Mouse (Mus musculus) kidney, adult 11 months (tissue): Measurements from ENCODE around the gene Msn.

ENCODE experiments used
- DNase-seq: peaks from one replicate; pipeline ENCODE4 v3.0.0; 2022

Msn gene

DNA sequence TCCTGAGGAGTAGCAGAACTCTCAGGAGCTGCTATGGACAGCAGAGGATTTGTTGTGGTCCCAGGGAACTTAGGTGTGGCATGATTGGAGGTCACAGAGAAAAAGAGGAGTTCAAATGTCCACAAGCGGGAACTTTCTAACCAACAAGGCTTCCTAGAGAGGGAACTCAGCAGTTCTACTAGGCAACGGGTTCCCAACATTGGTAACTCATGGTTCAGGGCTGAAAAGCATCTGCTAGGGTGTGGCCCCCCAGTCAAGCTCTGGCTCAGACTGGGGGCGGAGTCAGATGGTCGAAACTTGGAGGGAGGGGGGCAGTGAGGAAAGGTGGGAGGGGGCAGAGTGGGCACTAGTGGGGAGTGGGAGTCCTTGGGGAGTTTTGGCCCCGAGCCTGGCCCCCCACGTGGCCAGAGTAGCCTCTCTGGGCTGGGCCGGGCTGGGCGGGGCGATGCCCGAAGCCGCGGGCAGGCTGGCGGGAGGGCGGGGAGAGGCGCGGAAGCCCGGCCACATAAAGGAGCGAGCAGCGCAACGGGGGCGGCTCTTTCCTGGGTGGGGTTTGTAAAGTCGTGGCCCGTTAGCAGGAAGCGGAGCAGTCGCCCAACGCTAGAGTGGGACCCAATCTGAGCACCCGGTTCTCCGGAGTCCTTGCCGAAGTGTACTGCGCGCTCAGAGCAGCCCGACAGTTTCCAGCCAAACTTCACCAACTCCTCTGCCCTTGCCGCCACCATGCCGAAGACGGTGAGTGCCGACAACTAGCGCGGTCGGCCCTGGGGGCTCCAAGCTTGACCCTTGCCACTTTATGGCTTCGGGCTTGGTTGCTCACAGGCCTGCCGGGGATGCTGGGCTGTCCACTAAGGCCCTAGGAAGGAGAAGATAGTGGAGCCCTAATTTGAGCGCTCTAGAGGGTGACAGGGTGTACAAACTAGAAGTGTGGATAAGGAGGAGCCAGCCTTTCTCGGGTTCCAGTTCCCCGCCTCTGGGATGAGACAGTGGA, at the start of gene Msn:
Gene Msn, plus strand, starts transcription at position 534 of the 991 bp plus-strand sequence.
- peak; percentile 59 for DNase-seq

DNA sequence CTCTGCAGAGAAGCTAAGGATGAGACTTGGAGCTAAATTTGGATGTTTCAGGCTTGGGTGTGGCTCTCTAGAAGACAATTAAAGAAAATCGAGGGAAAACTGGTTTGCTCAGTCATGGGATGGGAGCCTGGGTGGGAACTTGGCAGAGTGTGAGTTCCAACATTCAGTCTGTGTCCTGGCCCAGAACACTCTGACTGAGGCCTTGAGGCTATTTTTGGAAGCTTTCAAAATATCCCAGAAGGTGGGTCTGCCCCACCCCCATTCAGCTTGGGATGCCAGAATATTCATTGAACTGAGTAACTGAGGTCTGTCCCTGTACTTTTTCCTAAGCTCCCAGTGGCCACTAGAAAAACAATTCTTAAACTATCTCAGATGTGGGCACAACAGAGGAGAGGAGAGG, 43.0 kb upstream of the Msn start:
- DNase-seq, result peak; percentile 33

DNA sequence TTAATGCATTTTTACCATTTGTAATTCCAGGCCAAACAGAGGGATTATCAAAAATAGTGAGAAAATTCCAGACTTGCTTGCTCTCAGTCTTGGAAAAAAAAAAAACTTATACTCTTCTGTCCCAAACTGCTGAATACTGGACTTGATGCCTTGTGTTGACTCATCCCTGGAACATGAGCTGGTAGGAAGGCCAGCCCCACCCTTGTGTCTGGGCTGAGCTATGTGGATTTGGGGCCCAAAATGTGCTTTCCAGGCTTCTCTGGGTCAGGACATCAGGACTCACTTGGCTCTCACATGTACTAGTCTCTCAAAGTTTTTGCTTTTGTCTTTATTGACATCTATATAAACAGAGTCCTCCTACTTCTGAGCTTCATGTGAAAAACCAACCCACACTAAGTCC, 18.1 kb upstream of the Msn start:
- no peak for DNase-seq

DNA sequence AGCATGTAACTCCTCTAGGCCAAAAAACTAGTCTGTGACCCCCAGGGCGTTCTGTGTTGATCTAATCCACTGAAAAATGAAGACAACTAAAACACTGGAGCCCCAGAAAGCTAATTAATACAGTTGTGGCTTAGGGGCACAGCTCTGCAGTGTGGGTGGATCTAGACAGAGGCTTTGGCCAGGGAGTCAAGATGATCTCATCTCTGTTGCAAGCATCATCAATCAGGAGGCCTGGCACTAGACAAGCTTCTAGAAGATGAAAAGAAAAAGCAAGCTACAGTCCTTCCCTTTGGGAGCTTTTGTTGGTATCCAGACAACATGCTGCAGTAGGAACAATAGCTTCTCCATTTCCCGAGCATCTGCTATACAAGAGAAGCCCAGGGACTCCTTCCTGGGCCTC, 9.6 kb upstream of the Msn start:
- no peak for DNase-seq

DNA sequence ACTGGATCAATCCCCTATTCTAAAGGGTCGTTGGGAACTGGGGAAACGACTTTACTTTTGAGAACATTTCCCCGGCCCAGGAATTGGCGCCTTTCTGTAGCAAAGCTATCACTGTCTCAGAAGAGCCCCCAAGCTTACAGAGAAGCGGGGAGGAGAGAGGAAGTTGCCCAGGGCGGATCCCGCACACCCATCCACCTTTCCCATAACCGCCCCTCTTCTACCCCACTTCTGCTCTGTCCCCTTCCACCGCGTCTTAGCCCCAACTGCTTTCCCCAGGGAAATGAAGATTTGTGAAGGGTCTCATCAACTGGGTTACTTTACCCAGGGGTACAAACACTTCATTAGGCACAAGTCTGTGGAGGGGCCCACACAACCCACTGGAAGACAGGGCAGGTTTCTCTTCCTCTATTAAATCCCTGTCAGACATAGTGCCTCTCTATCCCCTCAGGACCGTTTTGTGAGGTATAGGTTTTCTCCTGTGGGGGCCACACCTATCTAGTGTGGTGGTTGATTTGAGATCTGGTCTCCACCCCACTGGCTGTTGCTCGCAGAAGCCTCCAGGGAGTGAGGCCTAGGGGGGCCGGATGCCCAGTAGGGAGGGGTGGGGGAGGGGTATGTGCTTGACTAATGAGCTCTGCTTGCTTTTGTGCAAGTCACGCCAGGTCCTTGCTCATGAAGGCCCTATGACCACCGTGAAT, 820 bp downstream of the Msn start:
- DNase-seq, result peak; percentile 27

DNA sequence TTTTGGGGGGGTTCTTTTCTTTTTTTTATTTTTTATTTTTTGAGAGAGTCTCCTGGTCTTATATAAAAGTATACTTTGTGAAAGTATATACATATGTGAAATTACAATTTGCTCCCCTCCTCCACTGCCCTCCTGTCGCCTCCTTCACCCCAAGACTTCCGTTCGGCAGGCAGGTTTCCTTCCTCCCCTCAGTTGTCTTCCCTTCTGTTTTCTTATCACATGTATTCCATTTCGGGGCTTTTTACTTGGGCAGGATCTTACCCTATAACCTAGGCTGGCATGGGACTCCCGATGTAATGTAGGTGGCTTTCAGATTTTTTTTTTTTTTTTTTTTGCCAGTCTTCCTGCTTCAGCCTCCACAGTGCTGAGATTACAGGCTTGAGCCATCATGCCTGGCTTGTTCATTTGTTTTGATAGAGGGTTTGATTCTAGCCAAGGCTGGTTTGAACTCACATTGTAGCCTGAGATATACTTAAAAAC, 1.7 kb downstream of the Msn start:
- no peak for DNase-seq

DNA sequence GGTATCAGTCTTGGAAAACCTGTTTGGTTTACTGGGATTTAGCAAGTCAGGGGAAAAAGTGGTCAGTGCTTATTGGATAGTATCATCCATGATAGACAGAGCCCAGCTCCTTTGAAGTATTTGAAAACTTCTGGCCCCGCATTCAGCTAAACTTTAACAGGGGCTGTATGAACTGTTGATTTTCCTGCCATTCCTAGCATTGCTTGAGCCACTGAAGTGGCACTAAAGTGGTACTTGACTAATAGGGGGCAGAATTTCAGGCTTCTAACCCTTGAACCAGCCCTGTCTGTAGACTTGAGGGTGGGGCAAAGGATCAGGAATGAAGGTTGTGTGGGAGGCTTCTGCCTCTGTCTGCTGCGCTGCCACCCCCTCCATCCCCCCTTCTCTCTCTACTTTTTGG, 3.2 kb downstream of the Msn start:
- peak; percentile 65 for DNase-seq

DNA sequence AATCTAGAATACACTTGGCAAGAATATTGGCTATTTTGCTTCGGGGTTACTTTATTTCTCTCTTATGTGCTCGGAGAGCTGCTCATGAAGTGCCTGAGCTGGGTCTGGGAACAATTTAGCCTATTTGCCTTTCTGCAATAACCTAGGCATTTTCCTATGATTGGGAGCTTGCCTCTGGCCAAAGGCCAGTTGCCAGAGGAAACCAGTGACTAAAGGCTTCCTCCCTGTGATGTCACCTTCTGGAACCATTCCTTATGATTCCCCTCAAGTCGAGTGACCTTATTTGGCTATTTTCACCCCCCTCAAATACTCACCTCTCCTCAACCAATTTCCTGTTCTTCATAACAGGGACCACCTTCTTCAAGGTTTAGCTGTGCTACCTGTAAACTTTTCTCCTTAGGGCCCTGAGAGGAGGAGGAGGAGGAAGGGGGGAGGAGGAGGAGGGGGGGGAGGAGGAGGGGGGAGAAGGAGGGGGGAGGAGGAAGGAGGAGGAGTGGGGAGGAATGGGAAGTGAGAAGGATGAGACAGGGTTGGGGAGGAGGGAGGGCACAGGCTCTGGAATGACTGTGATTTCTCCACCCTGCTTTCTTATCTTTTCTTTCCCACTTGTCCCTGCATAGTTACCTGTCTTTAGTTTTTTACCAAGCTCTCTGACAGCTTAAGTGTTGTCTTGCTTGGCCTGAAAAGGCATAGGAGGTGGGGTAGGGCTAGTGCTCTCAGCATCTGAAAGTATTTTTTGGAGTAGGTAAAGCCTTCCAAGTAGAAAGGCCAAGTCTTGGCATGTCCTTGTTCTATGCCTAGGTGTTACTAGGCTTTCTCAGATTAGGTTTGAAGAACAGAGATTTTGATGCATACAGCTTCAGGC, 11.8 kb downstream of the Msn start:
- DNase-seq, result peak; percentile 52

DNA sequence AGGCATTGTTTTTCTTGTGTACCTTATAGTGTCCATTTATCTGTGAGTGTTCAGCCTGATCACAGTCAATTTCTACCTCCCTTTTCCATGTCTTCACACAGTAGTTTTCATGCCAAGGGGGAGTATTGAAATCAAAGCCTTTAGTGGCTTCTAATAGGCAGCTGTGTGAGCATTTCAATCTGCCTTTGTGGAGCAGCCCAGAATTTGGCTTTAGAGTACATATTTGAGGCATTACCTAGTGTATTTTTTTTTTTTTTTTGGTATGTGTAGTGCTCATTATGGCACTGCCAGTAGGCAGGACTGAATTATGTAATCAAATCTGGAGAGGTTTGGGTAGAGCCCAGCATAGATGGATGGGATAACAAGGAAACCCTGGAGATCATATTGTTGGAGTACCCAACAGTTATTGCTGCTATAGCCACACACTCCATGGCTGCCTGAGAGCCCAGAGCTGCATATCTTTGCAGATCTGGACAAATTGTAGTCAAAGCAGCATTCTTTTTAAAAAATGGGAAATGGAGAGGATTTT, 17.3 kb downstream of the Msn start:
- DNase-seq, result no peak

DNA sequence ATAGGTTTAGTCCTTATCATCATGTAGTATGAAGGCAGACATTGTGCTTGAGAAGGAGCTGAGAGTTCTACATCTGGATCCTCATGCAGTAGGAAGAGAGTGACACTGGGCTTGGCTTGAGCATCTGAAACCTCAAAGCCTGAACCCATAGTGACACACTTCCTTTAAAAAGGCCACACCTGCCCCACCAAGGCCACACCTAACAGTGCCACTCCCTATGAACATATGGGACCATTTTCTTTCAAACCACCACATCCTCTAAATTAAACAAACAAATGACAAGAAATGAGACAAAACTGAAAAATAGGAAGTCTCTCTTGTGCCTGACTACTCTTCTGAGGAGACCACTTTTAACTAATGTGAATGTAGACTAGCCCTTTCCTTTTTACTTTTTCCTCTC, 19.7 kb downstream of the Msn start:
- no peak for DNase-seq

DNA sequence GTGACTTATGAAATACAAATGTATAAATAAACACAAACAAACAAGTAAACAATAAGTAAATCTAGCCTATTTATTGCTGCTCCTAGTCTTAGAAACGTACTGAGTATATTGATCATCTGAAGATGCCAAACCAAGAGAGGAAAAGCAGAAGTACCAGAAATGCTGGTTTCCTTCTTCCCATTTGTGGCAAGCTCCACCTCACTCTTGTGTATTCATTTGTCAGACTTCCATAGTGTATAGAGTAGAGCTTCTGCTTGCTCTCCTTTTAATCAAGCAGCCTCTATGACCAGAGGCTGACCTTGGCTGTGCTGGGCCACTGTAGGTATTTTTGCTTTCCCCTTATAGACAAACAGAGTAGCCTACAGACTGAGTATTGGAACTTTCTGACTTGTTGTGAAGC, 21.5 kb downstream of the Msn start:
- no peak for DNase-seq

DNA sequence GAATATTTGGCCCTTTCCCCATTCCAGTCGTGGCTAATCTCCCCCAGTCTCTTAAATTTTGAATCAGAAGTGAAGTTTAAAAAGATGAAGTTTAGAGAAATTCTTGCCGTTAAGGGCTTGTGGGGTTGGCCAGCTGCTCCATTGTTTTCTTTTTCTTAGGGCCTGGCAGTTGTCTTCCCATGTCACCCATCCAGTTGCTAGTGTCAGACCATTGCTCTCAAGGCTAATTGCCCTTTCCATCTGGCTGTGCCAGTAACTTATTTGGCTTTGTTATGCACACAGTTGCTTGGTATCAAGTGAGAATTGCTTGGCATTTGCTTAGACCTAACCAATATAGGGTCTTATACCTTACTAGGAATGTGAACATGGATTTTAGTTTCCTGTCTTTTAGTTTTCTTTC, 24.2 kb downstream of the Msn start:
- DNase-seq, result no peak

DNA sequence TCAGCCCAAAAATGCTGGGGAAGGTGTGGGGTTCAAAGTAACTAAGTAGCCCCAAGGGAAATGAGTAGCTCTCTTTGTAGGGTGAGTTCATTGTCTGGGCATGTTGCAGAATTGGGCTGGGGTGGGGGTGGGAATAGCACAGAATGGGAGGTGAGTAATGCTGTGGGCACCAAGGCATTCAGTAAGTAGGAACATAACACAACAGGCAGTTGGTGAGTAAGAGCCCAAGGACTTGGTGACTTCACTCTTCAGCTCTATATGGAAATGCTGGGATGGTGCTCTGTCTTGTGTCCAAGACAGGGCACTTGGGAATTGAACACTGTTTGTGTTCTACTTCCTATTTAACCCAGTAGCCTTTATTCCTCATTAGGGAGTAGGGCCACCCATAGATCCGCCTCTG, 26.1 kb downstream of the Msn start:
- DNase-seq, result no peak

DNA sequence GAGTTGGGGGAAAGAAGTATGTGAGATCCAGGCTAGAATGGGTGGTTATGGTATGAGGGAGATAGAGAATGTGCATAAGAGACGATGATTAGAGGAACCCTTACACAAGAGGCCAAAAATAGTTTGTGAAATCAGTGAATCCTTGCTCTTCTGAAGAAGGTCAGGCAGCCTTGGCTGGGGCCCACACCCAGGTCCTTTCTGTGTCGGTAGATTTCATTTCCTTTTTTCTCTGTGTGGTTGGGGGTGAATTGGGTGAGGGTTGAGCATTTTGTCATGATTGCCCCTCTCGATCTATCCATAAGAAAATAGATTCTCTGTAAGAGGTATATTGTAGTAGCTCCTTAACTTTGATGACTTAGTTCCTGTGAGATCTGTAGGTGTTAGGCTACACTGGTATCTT, 31.0 kb downstream of the Msn start:
- DNase-seq, result no peak

DNA sequence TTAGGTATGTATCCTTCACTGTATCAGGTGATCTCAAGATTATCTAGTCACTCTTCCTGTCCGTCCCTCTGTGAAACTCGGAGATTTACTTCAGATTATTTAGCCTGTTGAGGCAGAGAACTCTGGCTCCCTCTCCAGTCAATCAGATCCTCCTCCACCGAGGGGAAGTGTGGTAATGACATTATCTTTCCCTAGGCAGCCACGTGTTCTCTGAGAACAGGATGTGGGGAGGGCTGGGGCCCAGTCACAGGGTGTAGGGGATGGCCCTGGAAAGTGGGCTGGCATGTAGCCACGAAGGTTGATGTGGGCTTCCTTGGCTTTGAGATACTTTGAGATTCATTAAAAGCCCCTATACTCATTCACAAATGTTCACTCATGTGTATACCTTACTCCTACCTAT, 34.3 kb downstream of the Msn start:
- peak; percentile 43 for DNase-seq

DNA sequence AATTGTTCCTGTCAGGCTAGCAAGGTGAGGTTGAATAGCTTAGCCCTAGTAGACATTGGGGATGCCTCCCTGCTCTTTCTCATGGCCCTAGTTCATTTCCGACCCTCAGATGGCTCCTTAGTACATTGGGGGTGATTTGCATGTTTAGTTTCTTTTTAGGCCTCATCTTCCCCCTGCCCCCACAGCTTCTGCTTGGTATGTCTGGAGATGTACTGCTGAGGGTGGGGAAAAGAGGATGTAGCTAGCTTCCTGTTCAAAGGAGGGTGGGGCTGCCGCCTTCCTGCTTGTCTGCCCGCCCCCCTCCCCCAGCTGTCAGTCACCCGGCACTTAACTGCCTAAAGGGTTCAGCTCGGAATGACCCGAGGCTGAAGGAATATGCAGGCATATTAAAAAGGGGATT, 34.8 kb downstream of the Msn start:
- peak; percentile 34 for DNase-seq

DNA sequence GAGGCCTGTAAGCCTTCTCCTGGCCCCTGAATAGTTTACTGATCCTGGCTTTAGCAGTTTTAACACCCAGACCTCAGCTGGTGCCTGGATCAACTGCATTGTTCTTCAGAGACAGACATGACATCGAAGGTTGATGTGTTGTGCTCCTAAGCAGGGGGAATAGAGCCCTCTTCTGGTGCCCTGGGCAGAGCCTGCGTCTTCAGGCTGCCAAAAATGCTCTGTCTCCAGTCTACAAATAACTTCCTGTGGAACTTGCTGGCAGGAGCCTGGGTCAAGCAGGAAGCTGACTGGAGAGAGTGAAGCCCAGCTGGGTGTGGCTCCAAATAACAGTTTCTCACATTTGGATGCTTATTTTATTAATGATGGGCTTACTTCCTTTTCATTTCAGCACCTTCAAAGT, 37.4 kb downstream of the Msn start:
- peak; percentile 65 for DNase-seq

DNA sequence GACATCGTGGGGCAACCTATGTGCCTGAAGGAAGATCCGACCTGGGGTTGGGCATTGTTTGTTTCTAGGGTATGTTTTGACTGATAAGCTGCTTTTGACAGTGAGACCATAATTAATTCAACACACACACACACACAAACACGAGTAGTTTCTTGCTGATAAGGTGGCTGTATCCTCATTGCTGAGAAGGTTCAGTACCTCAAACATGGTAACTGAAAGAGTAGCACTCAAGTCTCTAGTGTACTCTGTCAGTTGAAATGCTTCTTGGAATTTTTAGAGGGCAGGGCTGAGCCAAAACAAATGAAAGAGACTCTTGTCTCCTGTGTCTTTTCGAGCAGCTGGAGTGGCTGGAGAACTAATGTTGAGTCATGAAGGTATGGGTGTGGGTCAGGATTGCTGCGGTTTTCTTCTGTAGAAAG, 38.4 kb downstream of the Msn start:
- DNase-seq, result no peak

DNA sequence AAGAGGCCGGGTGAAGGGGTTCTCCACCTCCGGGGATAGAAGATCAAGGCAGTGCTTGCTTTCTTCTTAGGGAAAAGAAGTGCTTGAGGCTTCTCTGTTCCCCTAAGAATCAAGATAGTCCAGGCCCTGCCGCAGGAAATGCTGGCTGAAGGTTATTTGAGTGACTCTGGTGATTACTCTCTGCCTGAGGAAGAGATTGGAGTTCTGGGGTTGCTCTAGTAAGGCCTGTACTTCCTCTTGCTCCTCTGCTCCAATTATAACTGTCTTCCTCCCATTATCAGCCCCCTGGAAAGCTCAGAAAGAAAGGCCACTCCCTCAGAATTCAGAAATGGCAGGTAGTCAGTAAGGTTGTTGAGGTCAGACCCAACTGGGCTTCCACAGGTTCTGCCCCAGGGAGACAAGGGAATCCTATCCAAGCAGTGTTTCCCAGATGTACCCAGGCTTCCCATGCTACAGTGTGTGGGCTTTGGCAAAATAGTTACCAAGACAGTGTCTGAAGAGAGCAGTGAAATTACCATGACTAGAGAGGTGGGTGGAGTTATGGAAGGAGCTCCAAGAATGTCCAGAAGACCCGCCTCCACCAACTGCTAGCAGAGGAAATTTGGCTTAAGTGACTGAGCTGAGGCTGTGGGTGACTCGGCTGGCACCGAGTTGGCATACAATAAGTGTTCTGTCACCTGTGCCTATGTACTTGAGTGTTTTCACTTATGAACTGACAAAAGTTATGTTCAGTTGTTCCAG, 39.2 kb downstream of the Msn start:
- peak; percentile 6 for DNase-seq

DNA sequence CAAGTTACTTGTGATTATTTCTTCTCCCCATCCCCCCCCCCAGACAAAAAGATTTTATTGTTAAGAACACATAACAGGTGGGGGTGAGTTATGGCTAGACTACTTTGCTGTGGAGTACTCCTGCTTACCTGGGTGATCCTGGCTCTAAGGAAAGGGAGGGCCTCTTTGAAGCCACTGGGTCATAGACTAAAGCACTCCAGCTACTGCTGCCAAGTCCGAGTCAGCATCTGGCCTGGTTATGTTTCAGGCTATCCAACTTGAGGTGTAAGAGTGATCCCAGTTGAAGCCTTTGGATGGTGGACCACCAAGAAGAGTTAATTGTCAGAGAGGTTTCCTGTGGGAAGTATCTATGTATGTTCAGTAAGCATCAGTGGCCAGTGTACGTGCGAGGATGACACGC, 39.7 kb downstream of the Msn start:
- peak; percentile 27 for DNase-seq

DNA sequence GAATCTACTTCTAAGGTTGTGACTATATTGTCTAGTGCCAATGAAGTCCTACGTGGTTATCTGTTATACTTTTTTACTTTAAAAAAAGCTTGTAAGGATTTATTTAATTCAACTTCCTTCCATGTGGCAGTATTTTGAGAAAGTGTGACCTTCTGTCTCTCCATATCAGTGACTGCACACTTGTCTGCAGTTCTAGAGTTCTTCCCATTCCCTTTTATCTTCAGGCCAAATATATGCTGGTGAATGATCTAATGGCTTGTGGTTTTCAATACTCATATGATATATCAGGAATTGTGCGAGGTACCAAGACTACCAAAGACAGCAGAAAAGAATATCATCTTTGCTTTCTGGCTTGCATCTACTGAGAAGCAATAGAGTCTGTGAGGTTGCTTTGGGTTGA, 43.4 kb downstream of the Msn start:
- no peak for DNase-seq

DNA sequence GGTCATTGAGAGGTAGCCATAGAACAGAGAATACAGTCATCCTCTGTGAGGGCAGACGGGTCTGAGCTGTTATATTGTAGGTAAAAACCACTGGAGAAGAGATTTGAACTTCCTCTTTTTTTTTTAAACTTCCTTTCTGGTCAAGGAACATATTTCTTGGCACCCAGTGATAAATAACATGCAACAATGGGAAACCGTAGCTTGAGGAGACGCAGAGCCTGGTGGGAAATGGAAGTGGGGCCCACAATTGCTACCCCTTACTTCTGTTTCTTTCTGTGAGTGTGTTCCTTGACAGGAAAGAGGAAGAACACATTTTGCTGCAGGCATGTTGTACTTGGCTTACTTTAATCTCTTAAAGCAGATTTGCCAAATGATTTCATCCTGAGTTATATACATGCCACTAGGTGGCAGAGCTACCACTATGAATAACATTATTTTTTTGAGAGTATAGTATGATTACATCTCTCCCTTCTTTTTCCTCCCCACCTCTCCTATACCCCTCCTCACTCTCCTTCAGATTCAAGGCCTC, 49.2 kb downstream of the Msn start:
- peak; percentile 5 for DNase-seq
